Comparison of ENCODE assay signal across 22 mouse cellular contexts in the genomic region with DNA sequence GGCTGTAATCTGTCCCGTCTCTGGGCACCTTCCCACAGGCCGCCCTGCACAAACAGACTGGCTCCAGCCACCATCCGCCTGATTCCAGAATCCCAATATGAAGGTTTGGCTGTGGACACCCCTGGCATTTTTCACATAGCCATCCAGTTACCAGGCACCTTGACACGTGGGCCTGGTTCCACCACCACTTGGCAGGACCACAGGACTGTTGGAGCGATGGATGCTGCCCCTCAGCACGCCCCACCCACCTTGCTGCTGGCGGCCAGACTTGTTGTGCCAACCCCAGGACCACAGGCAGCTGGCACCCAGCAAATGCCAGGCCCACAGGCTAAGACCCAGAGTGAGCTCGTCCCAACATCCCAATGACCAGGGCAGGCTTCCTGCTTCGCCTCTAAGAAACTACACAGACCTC. TPM values are rescaled to one million over a fixed set of nuclear protein-coding genes. Genes with fewer than 3 reads are reported as not detected.
DNase-seq lines count a peak whose midpoint lies in the region; ATAC-seq and TF ChIP-seq lines count a peak whose summit lies in the region.
"Had no signal": no experiment of that assay in that cellular context is flagged by ENCODE, and none has a peak within 500 bp of the region (broad histone marks: within the 10 kb centered on the region; RNA-seq: fewer than 3 reads in every experiment).

No protein-coding gene starts in this region.

- H3K9ac ChIP-seq in kidney, embryonic 16.5 days (replicated peaks; ENCODE audit: low read length): no peak overlapping the region
- H3K9ac ChIP-seq in midbrain, embryonic 16.5 days (ENCODE audit: low read depth, low read length): no peak overlapping the region
- H3K9ac ChIP-seq: embryonic facial prominence, embryonic 15.5 days; liver, embryonic 12.5 days; lung, embryonic 15.5 days had no signal

- no peak overlapping the region for H3K4me2 ChIP-seq in kidney, embryonic 16.5 days (replicated peaks; ENCODE audit: low read depth, low read length)
- H3K4me2 ChIP-seq in midbrain, embryonic 16.5 days (ENCODE audit: low read length): no peak overlapping the region
- H3K4me2 ChIP-seq: embryonic facial prominence, embryonic 15.5 days; liver, embryonic 12.5 days; lung, embryonic 15.5 days had no signal

- no peaks in the 10 kb centered on the region for H3K36me3 ChIP-seq in kidney, embryonic 16.5 days (ENCODE audit: insufficient read depth, low read length)
- H3K36me3 ChIP-seq in midbrain, embryonic 10.5 days: no peaks in the 10 kb centered on the region
- no peaks in the 10 kb centered on the region for H3K36me3 ChIP-seq in midbrain, embryonic 16.5 days (ENCODE audit: control insufficient read depth, insufficient read depth, low read length)
- H3K36me3 ChIP-seq: embryonic facial prominence, embryonic 15.5 days; liver, embryonic 12.5 days; lung, embryonic 15.5 days had no signal

- intact Hi-C loops in gastrocnemius, adult 2 months (cut with DNase I): no loop called here

- no peak for TF ChIP-seq CTCF in gastrocnemius, adult 2 months (IDR thresholded peaks at IDR 0.05)

- WGBS in kidney, embryonic 16.5 days: 79% methylated on average over 9 of the region's 9 CpGs
- WGBS in midbrain, embryonic 10.5 days: 86% methylated on average over 9 of the region's 9 CpGs
- WGBS in midbrain, embryonic 16.5 days: 81% methylated on average over 9 of the region's 9 CpGs

- no peak overlapping the region for H3K4me3 ChIP-seq in gastrocnemius, adult 2 months
- no peak overlapping the region for H3K4me3 ChIP-seq in kidney, embryonic 16.5 days (ENCODE audit: low read length)
- no peak overlapping the region for H3K4me3 ChIP-seq in midbrain, embryonic 10.5 days
- no peak overlapping the region for H3K4me3 ChIP-seq in midbrain, embryonic 16.5 days (ENCODE audit: low read depth, low read length)
- H3K4me3 ChIP-seq: embryonic facial prominence, embryonic 15.5 days; liver, embryonic 12.5 days; lung, embryonic 15.5 days had no signal

- H3K4me1 ChIP-seq in kidney, embryonic 16.5 days (ENCODE audit: insufficient read depth, low read length): peaks cover 21% of the 10 kb centered on the region
- H3K4me1 ChIP-seq in midbrain, embryonic 10.5 days: peaks cover 26% of the 10 kb centered on the region
- H3K4me1 ChIP-seq in midbrain, embryonic 16.5 days (ENCODE audit: control insufficient read depth, insufficient read depth, low read length): no peaks in the 10 kb centered on the region
- H3K4me1 ChIP-seq: liver, embryonic 12.5 days had no signal

- ATAC-seq in kidney, embryonic 16.5 days (ENCODE audit: low FRiP score, low TSS enrichment): no peak
- no peak for ATAC-seq in midbrain, embryonic 16.5 days
- ATAC-seq: CD4-positive, CD25-positive, alpha-beta regulatory T cell, adult 4 months; intestine, embryonic 16.5 days; liver, embryonic 12.5 days had no signal

- H3K27me3 ChIP-seq in kidney, embryonic 16.5 days (ENCODE audit: insufficient read depth, low read length): no peaks in the 10 kb centered on the region
- H3K27me3 ChIP-seq in midbrain, embryonic 10.5 days (ENCODE audit: low read depth, poor library complexity, severe bottlenecking): no peaks in the 10 kb centered on the region
- no peaks in the 10 kb centered on the region for H3K27me3 ChIP-seq in midbrain, embryonic 16.5 days (ENCODE audit: control insufficient read depth, insufficient read depth, low read depth, low read length)
- H3K27me3 ChIP-seq: embryonic facial prominence, embryonic 15.5 days; liver, embryonic 12.5 days; lung, embryonic 15.5 days had no signal

- no peaks in the 10 kb centered on the region for H3K9me3 ChIP-seq in kidney, embryonic 16.5 days (ENCODE audit: low read length)
- H3K9me3 ChIP-seq in midbrain, embryonic 10.5 days (replicated peaks): no peaks in the 10 kb centered on the region; the same call in 1 of the 2 replicates
- no peaks in the 10 kb centered on the region for H3K9me3 ChIP-seq in midbrain, embryonic 16.5 days (replicated peaks; ENCODE audit: control insufficient read depth, low read length, poor library complexity, severe bottlenecking)
- H3K9me3 ChIP-seq: embryonic facial prominence, embryonic 15.5 days; liver, embryonic 12.5 days; lung, embryonic 15.5 days had no signal

- peak overlapping the region; percentile 51 for H3K27ac ChIP-seq in gastrocnemius, adult 2 months
- H3K27ac ChIP-seq in kidney, embryonic 16.5 days (ENCODE audit: low read length): no peak overlapping the region
- H3K27ac ChIP-seq in midbrain, embryonic 10.5 days (replicated peaks): peak overlapping the region; percentile 13; the same call in 1 of the 2 replicates
- H3K27ac ChIP-seq in midbrain, embryonic 16.5 days (ENCODE audit: low read length): no peak overlapping the region
- H3K27ac ChIP-seq: embryonic facial prominence, embryonic 15.5 days; liver, embryonic 12.5 days; lung, embryonic 15.5 days had no signal

- DNase-seq in gastrocnemius, adult 2 months: no peak
- DNase-seq in gastrocnemius, postnatal 10 days: no peak
- DNase-seq in kidney, adult 11 months: peak; percentile 74
- no peak for DNase-seq in midbrain, embryonic 10.5 days (ENCODE audit: low spot score)
- DNase-seq in fibroblast of lung, adult 2 months (ENCODE audit: low read depth): peak; percentile 87
- no peak for DNase-seq in lung, postnatal 4 days
- DNase-seq: adrenal gland, adult 8-10 months; cerebellum, adult 8-10 months had no signal

RNA-seq across cellular contexts. Expression of gene 1810010D01Rik, which starts 11.5 kb away (rescaled TPM):
- under 1 TPM in 1 of 2 experiments, not detected in 1; 0.67 TPM for total RNA-seq in gastrocnemius, adult 2 months (2021)
- under 1 TPM in 1 of 2 experiments, not detected in 1; 0.61 TPM for total RNA-seq in gastrocnemius, postnatal 10 days (2021)
- 0.27 and 0.30 TPM in 2 replicates for polyA plus RNA-seq in kidney, embryonic 16.5 days (2015; fragmentation: Nextera tagmentation; extraction: Ambion mirVana)
- polyA plus RNA-seq in midbrain, embryonic 10.5 days (2016; fragmentation: Nextera tagmentation; extraction: Ambion mirVana): 0.57 TPM in 1 of 2 replicates, not detected in the other
- 0.36 TPM in 1 of 2 replicates, not detected in the other for polyA plus RNA-seq in midbrain, embryonic 16.5 days (2015; fragmentation: Nextera tagmentation; extraction: Ambion mirVana)
- total RNA-seq: heart, postnatal 10 days; layer of hippocampus, postnatal 14 days; left cerebral cortex, postnatal 25 days; megakaryocyte, adult 5-6 weeks; MEL; monocyte, adult 5-6 weeks had no signal
- polyA plus RNA-seq: CD4-positive, CD25-positive, alpha-beta regulatory T cell, adult 4 months; neural tube, embryonic 14.5 days had no signal

Comparison
In these comparisons a context has a peak if more than half of its experiments do, and no peak if none do; other contexts are left out.
1. H3K27ac ChIP-seq: peak in gastrocnemius, adult 2 months (single experiment) and midbrain, embryonic 10.5 days (single experiment); none in kidney, embryonic 16.5 days (single experiment) and midbrain, embryonic 16.5 days (single experiment).
2. DNase-seq: peak in kidney, adult 11 months (single experiment) and fibroblast of lung, adult 2 months (single experiment); none in gastrocnemius, adult 2 months (single experiment), gastrocnemius, postnatal 10 days (single experiment), midbrain, embryonic 10.5 days (single experiment) and lung, postnatal 4 days (0 of 2).